Mouse (Mus musculus): ENCODE data around the gene Wfdc18.

Wfdc18 gene

GRCm38 (mm10) chr11:83708715-83709114 is at the start of gene Wfdc18:
Gene Wfdc18, plus strand, starts transcription at chr11:83709015.
- DNase-seq: no peak

GRCm38 (mm10) chr11:83662204-83662603 is 46.6 kb upstream of the Wfdc18 start, which contains the start of gene Ccl4:
Gene Ccl4, plus strand, starts transcription at chr11:83662584.
- no peak for DNase-seq

- DNase-seq: no peak
Measured at GRCm38 (mm10) chr11:83663532-83663931, 45.3 kb upstream of the Wfdc18 start.

GRCm38 (mm10) chr11:83671743-83672142 is 37.1 kb upstream of the Wfdc18 start:
- DNase-seq: peak; percentile 8

GRCm38 (mm10) chr11:83675665-83676064 is 33.1 kb upstream of the Wfdc18 start:
- DNase-seq: no peak

- DNase-seq: no peak
Measured at GRCm38 (mm10) chr11:83689918-83690317, 18.9 kb upstream of the Wfdc18 start.

- no peak for DNase-seq
Measured at GRCm38 (mm10) chr11:83692008-83692407, 16.8 kb upstream of the Wfdc18 start.

GRCm38 (mm10) chr11:83703705-83704104 is 5.1 kb upstream of the Wfdc18 start, which contains the start of gene Wfdc17:
Gene Wfdc17, plus strand, starts transcription at chr11:83703991.
- DNase-seq: no peak

GRCm38 (mm10) chr11:83709683-83710082 is 868 bp downstream of the Wfdc18 start:
- no peak for DNase-seq

- DNase-seq: no peak
Measured at GRCm38 (mm10) chr11:83712671-83713070, 3.9 kb downstream of the Wfdc18 start.

GRCm38 (mm10) chr11:83713925-83714324 is 5.1 kb downstream of the Wfdc18 start:
- no peak for DNase-seq

- DNase-seq: no peak
Measured at GRCm38 (mm10) chr11:83717042-83717665, 8.3 kb downstream of the Wfdc18 start.

GRCm38 (mm10) chr11:83720766-83721165 is 12.0 kb downstream of the Wfdc18 start:
- DNase-seq: no peak

- DNase-seq: no peak
Measured at GRCm38 (mm10) chr11:83728757-83729432, 20.1 kb downstream of the Wfdc18 start.

- DNase-seq: no peak
Measured at GRCm38 (mm10) chr11:83731116-83731515, 22.3 kb downstream of the Wfdc18 start.

- DNase-seq: no peak
Measured at GRCm38 (mm10) chr11:83733071-83733640, 24.3 kb downstream of the Wfdc18 start.

GRCm38 (mm10) chr11:83734215-83734614 is 25.4 kb downstream of the Wfdc18 start:
- DNase-seq: no peak

- DNase-seq: no peak
Measured at GRCm38 (mm10) chr11:83735881-83736280, 27.1 kb downstream of the Wfdc18 start.

GRCm38 (mm10) chr11:83737109-83737558 is 28.3 kb downstream of the Wfdc18 start:
- DNase-seq: no peak

- peak; percentile 80 for DNase-seq
Measured at GRCm38 (mm10) chr11:83739241-83739640, 30.4 kb downstream of the Wfdc18 start.

GRCm38 (mm10) chr11:83740443-83740991 is 31.7 kb downstream of the Wfdc18 start:
- no peak for DNase-seq

GRCm38 (mm10) chr11:83741841-83742240 is 33.0 kb downstream of the Wfdc18 start:
- DNase-seq: no peak

- no peak for DNase-seq
Measured at GRCm38 (mm10) chr11:83742731-83743355, 34.0 kb downstream of the Wfdc18 start.
